8 mouse cellular contexts compared by ENCODE assay signal in the genomic region with DNA sequence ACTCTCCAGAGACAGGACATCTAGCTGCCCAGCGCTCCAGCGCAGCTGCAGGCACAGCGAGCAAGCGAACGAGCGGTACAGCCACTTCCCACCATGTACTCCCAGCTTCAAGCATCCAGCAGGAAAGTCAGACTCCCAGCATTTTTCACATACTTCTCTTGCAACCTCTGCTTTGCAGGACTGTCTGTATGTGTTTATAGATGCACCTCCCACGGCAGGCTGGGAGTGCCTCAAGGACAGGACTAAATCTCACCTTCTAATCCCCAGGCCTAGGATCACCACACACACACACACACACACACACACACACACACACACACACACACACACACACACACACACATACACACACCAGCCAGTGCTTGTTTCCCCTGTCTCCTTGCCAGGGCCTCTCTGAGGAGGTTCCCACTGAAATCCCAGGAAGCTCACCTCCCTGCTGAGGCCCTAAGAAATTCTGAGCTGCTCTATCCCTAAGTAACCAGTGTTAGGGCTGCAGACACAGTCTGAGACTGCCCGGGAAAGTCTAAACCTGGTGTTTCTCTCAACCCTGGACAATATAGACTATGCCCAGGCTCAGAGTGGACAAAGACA. TPM values are rescaled to one million over a fixed set of nuclear protein-coding genes. Genes with fewer than 3 reads are reported as not detected.
A peak's percentile ranks its signal among the peaks of the same experiment; 100 is the strongest.
DNase-seq lines count a peak whose midpoint lies in the region; ATAC-seq and TF ChIP-seq lines count a peak whose summit lies in the region.

No protein-coding gene starts in this region.

- ATAC-seq in liver, embryonic 12.5 days, result no peak

- H3K27ac ChIP-seq in spleen, adult 2 months (ENCODE audit: insufficient read depth, low read length), result peak overlapping the region; percentile 33; the same call in 1 of the 2 replicates
- peak overlapping the region; percentile 26; the same call in 1 of the 2 replicates for H3K27ac ChIP-seq in liver, embryonic 12.5 days

- peak; percentile 32 for DNase-seq in adrenal gland, postnatal 14 days
- DNase-seq in adrenal gland, adult 8-10 months, result no peak
- DNase-seq in spleen, adult 2 months (ENCODE audit: low read depth in 1 of 2, low spot score in 2 of 2), result no peak
- no peak for DNase-seq in spleen, adult 12 weeks (ENCODE audit: low spot score)
- DNase-seq in yolk sac, embryonic 10.5 days (ENCODE audit: low spot score), result peak; percentile 66
- DNase-seq in layer of hippocampus, adult 11-12 months (ENCODE audit: low spot score), result no peak
- no peak for DNase-seq in adrenal gland, postnatal 25 days

- no peaks in the 10 kb centered on the region for H3K27me3 ChIP-seq in spleen, adult 2 months (ENCODE audit: control insufficient read depth, insufficient read depth, low read length)
- no peaks in the 10 kb centered on the region for H3K27me3 ChIP-seq in liver, embryonic 12.5 days (replicated peaks)

- no peaks in the 10 kb centered on the region for H3K36me3 ChIP-seq in spleen, adult 2 months (ENCODE audit: control insufficient read depth, insufficient read depth, low read length)
- no peaks in the 10 kb centered on the region for H3K36me3 ChIP-seq in liver, embryonic 12.5 days

- 79% methylated on average over 8 of the region's 8 CpGs for WGBS in spleen, adult 2 months
- 71% methylated on average over 8 of the region's 8 CpGs for WGBS in liver, embryonic 12.5 days (ENCODE audit: insufficient replicate concordance)

- no peak overlapping the region for H3K9ac ChIP-seq in liver, embryonic 12.5 days

- no peak overlapping the region for H3K4me3 ChIP-seq in spleen, adult 2 months (ENCODE audit: extremely low read depth, insufficient read depth, insufficient read length)
- no peak overlapping the region for H3K4me3 ChIP-seq in liver, embryonic 12.5 days

- no peaks in the 10 kb centered on the region for H3K9me3 ChIP-seq in liver, embryonic 12.5 days (replicated peaks)

- no peak overlapping the region for H3K4me2 ChIP-seq in liver, embryonic 12.5 days

- TF ChIP-seq CTCF in spleen, adult 2 months (IDR thresholded peaks at IDR 0.05; ENCODE audit: extremely low read depth, insufficient read depth, insufficient read length, insufficient replicate concordance), result no peak

- H3K4me1 ChIP-seq in spleen, adult 2 months (ENCODE audit: control insufficient read depth, insufficient read depth, insufficient read length), result peaks cover 9% of the 10 kb centered on the region; the same call in 1 of the 2 replicates
- peaks cover 24% of the 10 kb centered on the region for H3K4me1 ChIP-seq in liver, embryonic 12.5 days

- no peak for TF ChIP-seq POLR2A in spleen, adult 2 months (IDR thresholded peaks at IDR 0.05; ENCODE audit: low read depth, low read length)

RNA-seq across cellular contexts. Expression of gene Kirrel, which starts 9.2 kb away (rescaled TPM):
- 16.2 and 19.7 TPM in 2 replicates for total RNA-seq in adrenal gland, postnatal 14 days (2021)
- 10 to 100 TPM; 14.7 to 23.3 (median 19.8) TPM for total RNA-seq in adrenal gland, adult 8-10 months (2022)
- polyA plus RNA-seq in spleen, adult 2 months (2012; rRNA removed), result 6.0 and 6.5 TPM in 2 replicates
- polyA plus RNA-seq in liver, embryonic 12.5 days (2016; fragmentation: Nextera tagmentation; extraction: Ambion mirVana), result 2.4 and 2.7 TPM in 2 replicates
- total RNA-seq in adrenal gland, postnatal 25 days (2021), result 15.2 and 18.1 TPM in 2 replicates

Comparison
In these comparisons a context has a peak if more than half of its experiments do, and no peak if none do; other contexts are left out.
1. DNase-seq: peak in adrenal gland, postnatal 14 days (single experiment) and yolk sac, embryonic 10.5 days (single experiment); none in adrenal gland, adult 8-10 months (single experiment), spleen, adult 2 months (0 of 2), spleen, adult 12 weeks (single experiment), layer of hippocampus, adult 11-12 months (single experiment) and adrenal gland, postnatal 25 days (single experiment).